Mouse (Mus musculus) 3T3-L1 (cell line): Measurements from ENCODE around the gene Rbpj.

Source experiments
- DNase-seq: peaks from one replicate; pipeline ENCODE4 v3.0.0-alpha.2; 2015; ENCODE audit warnings: low read depth, low spot score

The Rbpj gene

GRCm38 (mm10) chr5:53590875-53591682, 125.1 kb downstream of the Rbpj start:
- DNase-seq = peak; percentile 72

- peak; percentile 57 for DNase-seq
These were observed 125.7 kb downstream of the Rbpj start for GRCm38 (mm10) chr5:53591683-53592050.

DNA sequence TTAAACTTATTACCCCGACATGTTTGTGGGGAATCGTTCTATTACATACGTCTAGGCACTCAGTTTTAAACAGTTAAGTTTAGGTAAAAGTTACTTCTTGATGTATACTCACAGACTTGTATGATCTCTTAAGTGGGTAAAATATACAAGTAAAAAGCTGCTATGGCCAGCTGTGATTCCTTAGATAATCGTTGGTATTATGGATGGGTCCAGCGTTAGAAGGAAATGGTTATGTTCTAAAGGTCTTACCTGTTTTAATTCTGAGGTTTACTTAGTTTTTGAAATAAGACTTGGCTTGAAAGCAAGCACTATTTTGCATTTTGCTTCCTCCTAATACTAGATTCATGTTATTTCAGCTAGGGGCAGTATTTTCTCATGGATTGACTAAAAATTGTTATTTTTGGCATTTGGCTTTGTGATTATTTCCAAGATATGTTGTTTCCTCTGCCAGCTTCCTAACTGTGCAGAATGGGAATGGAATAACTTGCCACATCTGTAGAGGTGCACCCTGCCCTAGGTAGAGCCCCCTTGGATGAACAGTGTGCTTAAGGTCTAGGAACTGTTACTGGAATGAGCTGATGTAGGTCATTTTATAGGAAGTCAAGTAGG, 127.2 kb downstream of the Rbpj start:
- DNase-seq = peak; percentile 66

- DNase-seq = peak; percentile 86
These were observed 128.3 kb downstream of the Rbpj start for GRCm38 (mm10) chr5:53594274-53594673.

GRCm38 (mm10) chr5:53598510-53598909, 132.6 kb downstream of the Rbpj start:
- DNase-seq = peak; percentile 77

- DNase-seq = no peak
These were observed 133.2 kb downstream of the Rbpj start for GRCm38 (mm10) chr5:53599116-53599515.

- DNase-seq = no peak
These were observed 136.2 kb downstream of the Rbpj start for GRCm38 (mm10) chr5:53602194-53602593.

GRCm38 (mm10) chr5:53605450-53605849, 139.5 kb downstream of the Rbpj start:
- no peak for DNase-seq

DNA sequence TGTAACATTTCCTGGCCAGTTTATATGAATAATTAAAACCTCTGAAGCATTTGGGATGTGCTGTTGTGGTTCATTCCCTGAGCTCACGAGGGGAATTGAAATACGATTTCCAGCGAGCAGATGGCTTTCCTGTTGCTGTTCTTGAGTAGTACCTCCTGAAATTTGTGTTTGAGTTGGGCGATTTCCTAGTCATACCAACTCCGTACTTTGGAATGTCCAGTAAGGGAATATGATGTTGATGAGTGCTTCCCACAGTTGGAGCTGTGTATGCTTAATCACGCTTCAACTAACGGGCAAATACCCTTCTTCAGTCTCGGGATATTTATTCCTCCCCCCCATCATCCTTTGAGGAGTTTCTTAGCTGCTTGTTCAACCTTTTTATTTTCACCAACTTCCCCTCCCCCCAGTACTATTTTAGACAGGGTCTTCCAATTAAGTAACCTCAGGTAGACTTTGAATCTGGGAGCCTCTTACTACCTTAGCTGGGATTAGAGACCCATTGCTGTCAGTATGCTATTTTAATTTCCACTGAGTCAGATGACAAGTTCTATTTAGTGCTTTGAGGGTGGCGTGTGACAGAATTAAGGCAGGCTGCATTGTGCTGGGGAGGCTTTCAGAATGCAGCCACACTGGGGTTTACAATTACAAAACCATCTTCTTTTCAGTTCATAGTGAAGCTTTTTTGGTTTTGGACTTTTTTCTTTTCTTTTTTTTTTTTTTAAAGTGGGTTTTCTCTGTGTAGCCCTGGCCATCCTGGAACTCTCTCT, 141.5 kb downstream of the Rbpj start:
- DNase-seq = no peak

DNA sequence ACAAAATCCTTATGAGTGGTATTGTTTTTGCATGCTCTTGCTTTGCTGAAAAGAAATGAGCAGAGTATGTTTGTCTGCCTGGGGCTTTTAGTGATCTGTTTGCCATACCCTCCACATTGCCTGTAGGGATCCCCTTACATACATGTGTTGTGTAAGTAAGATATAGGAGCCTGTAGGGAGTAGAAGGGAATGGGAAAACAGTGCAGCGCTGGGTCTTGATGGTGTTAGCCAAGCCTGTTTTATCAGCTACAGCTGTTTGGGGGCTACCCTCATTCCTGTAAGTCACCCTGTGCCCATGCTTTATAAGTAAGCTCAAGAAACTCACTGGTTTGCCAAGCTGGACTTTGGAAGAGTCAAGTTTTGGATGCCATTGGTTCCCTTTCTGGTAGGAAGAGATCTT, 152.9 kb downstream of the Rbpj start:
- DNase-seq = no peak

DNA sequence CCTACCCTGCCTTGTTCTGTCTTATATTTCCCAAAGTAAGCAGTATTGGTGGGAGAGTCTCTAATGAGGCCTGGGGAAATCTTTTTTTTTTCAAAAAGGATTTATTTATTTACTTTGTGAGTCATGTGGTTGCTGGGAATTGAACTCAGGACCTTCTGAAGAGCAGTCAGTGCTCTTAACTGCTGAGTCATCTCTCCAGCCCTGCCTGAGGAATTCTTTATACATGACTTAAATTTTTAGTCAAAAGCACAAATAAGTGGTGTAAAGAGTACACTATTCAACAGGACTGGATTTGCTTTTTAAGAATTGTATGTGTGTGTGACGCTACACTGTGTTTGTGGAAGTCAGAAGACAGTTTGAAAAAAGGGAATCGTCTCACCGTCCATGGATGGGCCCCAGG, 166.1 kb downstream of the Rbpj start:
- DNase-seq = peak; percentile 83

DNA sequence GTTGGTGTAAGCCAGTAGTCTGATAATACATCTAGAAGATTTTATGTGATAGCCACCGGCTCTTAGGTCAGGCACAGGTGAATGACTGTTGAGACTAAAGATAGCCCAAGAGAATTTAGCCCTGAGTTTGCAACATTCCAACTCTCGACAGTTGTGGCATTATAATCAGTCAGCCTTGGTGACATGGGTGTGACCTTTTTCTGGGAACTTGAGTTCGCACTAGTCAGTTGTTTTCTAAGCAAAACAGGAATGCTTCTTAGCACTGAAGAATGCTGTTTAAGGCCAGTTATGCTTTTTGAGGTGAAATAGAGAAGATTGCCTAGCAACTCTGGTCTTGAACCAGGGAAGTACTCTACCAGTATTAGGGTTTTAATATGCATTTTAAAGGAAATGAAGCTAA, 170.8 kb downstream of the Rbpj start:
- DNase-seq = no peak

DNA sequence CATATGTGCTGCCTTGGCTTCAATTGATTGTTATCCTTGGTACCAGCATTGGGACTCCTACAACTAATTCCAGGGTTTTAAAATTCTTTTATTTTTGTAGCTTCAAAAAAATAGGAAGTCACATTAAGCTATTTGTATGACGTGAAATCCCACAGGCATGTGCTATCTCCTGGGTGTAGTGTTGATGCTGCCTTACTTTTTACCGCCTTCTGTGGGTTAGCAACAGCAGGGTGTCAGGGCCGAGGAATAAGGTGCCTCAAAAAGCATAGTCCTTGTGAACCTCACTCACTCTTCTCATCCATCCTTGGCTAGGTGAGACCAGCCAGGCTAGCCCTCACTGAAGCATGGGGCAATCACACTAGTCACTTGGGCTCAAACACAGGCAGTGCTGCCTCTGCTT, 171.3 kb downstream of the Rbpj start:
- DNase-seq = no peak

DNA sequence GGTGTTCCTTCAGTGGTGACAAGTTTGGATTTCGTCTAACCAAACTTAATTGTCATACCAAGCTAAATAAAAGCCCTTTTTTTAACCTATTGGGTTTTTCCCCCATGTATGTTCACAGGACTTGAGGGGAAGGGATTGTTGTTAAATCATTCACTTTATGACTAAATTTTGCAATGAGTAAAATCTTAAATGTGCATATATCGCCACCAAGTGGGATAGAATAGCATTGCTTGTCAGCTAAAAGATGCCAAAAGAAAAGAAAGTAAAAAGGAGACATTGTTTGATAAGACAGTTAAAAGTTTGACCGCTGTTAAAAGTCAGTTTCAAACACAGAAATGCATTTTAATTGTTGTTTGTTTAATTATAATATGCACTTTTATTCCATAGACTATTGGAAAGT, 172.7 kb downstream of the Rbpj start:
- DNase-seq = peak; percentile 87

- DNase-seq = no peak
These were observed 180.7 kb downstream of the Rbpj start for GRCm38 (mm10) chr5:53646669-53647068.

GRCm38 (mm10) chr5:53647358-53647757, 181.4 kb downstream of the Rbpj start:
- no peak for DNase-seq

DNA sequence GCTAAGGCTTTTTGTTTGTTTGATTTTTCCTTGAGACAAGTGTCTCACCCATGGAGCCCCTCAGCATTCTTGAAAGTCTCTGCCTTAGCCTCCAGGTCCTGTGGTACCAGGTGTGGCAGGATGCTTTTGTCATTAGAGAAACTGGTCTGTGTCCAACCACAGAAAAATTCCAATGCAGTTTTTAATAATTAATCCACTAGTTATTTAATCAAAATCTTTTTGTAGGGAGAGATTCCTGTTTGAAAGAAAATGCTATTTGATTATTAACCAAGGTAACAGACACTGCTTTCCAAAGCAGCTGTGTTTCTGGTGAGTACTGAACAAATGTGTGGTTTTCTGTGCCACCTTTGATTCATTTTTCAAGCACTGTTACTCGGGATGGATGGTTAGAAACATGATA, 190.6 kb downstream of the Rbpj start:
- DNase-seq = no peak

- peak; percentile 71 for DNase-seq
These were observed 192.0 kb downstream of the Rbpj start for GRCm38 (mm10) chr5:53657925-53658324.

DNA sequence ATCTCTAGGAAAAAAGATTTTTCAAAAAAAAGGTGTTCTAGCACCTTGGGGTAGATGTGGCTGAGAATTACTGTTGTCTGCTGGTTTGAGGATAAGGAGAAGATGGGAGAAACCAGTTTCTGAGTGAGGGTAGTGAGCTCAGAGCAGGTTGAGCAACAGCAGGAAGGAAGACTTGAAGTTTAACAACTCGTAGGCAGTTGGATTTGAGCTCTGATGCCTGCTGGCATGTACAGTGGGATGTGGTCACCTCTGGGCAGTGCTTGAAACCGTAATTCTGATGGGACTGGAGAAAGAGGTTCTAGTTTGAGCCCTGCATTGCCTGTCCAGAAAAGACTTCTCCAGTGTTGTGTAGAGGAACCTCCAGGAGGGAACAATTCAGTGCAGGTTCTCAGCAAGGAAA, 195.6 kb downstream of the Rbpj start:
- DNase-seq = no peak

GRCm38 (mm10) chr5:53662413-53662812, 196.5 kb downstream of the Rbpj start:
- DNase-seq = peak; percentile 38

DNA sequence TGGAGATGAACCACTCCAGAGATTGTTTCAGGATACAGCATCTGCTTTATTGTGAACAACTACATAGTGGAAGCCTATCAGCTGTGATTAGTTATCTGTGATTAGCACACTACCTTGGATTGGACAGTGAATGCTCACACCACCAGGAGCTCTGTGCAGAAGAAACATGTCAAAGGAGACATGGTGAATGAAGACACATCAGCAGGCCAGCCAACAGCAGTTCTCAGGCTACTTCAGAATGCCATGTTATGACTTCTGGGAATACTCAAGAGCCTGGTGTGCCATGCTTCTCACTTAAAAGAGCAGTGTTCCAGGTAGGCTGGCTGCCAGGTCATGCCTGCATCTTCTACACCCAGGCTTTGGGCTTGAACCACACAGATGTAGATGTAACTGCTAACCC, 197.7 kb downstream of the Rbpj start:
- no peak for DNase-seq

DNA sequence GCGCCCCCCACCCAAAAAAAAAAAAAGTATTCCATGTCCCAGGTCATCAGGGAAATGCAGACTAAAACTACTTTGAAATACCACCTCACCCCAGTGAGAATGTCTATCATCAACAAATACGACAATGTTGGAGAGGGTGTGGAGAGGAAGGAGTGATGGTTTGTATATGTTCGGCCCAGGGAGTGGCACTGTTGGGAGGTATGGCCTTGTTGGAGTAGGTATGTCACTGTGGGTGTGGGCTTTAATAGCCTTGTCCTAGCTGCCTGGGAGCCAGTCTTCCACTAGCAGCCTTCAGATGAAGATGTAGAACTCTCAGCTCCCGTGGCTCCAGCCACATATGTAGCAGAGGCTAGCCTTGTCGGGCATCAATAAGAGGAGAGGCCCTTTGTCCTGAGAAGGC, 202.1 kb downstream of the Rbpj start:
- DNase-seq = no peak
